Mouse (Mus musculus): ENCODE measurements around the gene Olfr520.
A peak's percentile ranks its signal among the peaks of the same experiment; 100 is the strongest.
"Not testable (repeated sequence)": the region's sequence is repeated elsewhere in the genome, so short reads cannot be mapped to it uniquely, and the experiment has no call there.

Gene Olfr520

GRCm38 (mm10) chr7:99729973-99730372 lies at the start of gene Olfr520:
TSS of gene Olfr520 (plus strand) at chr7:99730273.
- DNase-seq (ENCODE audit: low spot score in 2 of 2) = no peak

- DNase-seq (ENCODE audit: low spot score in 2 of 2) = no peak
These were observed 49.3 kb upstream of the Olfr520 start for GRCm38 (mm10) chr7:99680771-99681170.

GRCm38 (mm10) chr7:99684086-99684485 lies 46.0 kb upstream of the Olfr520 start:
- DNase-seq (ENCODE audit: low spot score in 2 of 2) = no peak

GRCm38 (mm10) chr7:99690819-99691218 lies 39.3 kb upstream of the Olfr520 start:
- DNase-seq (ENCODE audit: low spot score in 2 of 2) = no peak

- DNase-seq (ENCODE audit: low spot score in 2 of 2) = no peak
These were observed 37.7 kb upstream of the Olfr520 start for GRCm38 (mm10) chr7:99692396-99692795.

GRCm38 (mm10) chr7:99693387-99693786 lies 36.7 kb upstream of the Olfr520 start:
- no peak for DNase-seq (ENCODE audit: low spot score in 2 of 2)

GRCm38 (mm10) chr7:99693976-99694375 lies 36.1 kb upstream of the Olfr520 start:
- no peak for DNase-seq (ENCODE audit: low spot score in 2 of 2)

- not testable (repeated sequence) for DNase-seq (ENCODE audit: low spot score in 2 of 2)
These were observed 35.6 kb upstream of the Olfr520 start for GRCm38 (mm10) chr7:99694424-99694823.

GRCm38 (mm10) chr7:99695471-99696057 lies 34.5 kb upstream of the Olfr520 start:
- no peak for DNase-seq (ENCODE audit: low spot score in 2 of 2)

GRCm38 (mm10) chr7:99698576-99698975 lies 31.5 kb upstream of the Olfr520 start:
- DNase-seq (ENCODE audit: low spot score in 2 of 2) = no peak

- no peak for DNase-seq (ENCODE audit: low spot score in 2 of 2)
These were observed 31.0 kb upstream of the Olfr520 start for GRCm38 (mm10) chr7:99699106-99699505.

GRCm38 (mm10) chr7:99699709-99700151 lies 30.3 kb upstream of the Olfr520 start:
- no peak for DNase-seq (ENCODE audit: low spot score in 2 of 2)

- no peak for DNase-seq (ENCODE audit: low spot score in 2 of 2)
These were observed 29.4 kb upstream of the Olfr520 start for GRCm38 (mm10) chr7:99700641-99701040.

GRCm38 (mm10) chr7:99702201-99702600 lies 27.9 kb upstream of the Olfr520 start:
- DNase-seq (ENCODE audit: low spot score in 2 of 2) = no peak

GRCm38 (mm10) chr7:99704736-99705519 lies 25.1 kb upstream of the Olfr520 start:
- DNase-seq (ENCODE audit: low spot score in 2 of 2) = no peak

- DNase-seq (ENCODE audit: low spot score in 2 of 2) = no peak
These were observed 23.6 kb upstream of the Olfr520 start for GRCm38 (mm10) chr7:99706341-99707037.

- DNase-seq (ENCODE audit: low spot score in 2 of 2) = no peak
These were observed 23.0 kb upstream of the Olfr520 start for GRCm38 (mm10) chr7:99707038-99707595.

- no peak for DNase-seq (ENCODE audit: low spot score in 2 of 2)
These were observed 22.4 kb upstream of the Olfr520 start for GRCm38 (mm10) chr7:99707671-99708070.

- peak; percentile 42 to 61 for DNase-seq (ENCODE audit: low spot score in 2 of 2)
These were observed 21.8 kb upstream of the Olfr520 start for GRCm38 (mm10) chr7:99708301-99708721.

- no peak for DNase-seq (ENCODE audit: low spot score in 2 of 2)
These were observed 21.3 kb upstream of the Olfr520 start for GRCm38 (mm10) chr7:99708750-99709149.

- DNase-seq (ENCODE audit: low spot score in 2 of 2) = no peak
These were observed 20.1 kb upstream of the Olfr520 start for GRCm38 (mm10) chr7:99709992-99710391.

- peak in 1 of 2 experiments; percentile 51 for DNase-seq (ENCODE audit: low spot score in 2 of 2)
These were observed 19.6 kb upstream of the Olfr520 start for GRCm38 (mm10) chr7:99710476-99710875.
